Mouse (Mus musculus): ENCODE data around the gene Prpf18. TPM values are rescaled to one million over a fixed set of nuclear protein-coding genes. Genes with fewer than 3 reads are reported as not detected.

Prpf18 gene
- total RNA-seq, 2 experiments from 2014 or later: 29.5 to 35.2 TPM

DNA sequence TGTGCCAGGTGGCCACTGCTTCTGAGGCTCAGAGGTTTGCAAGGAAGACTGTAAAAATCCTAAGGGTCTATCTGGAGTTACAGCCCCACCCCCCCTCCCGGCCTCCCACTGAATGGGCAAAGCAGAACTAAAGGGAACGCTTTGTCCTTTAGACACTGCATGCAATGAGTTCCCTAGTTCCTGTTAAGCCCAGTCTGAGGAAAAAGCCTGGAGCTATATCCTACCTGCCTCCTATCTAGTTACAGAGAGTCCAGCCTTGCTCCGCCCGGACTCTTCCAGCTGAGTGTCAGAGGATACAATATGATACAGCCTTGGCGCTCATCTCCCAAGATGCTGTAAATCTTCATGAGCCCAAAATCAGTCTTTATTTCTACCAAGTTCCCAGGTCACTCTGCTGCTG, 77.7 kb downstream of the Prpf18 start:
- DNase-seq: no peak

DNA sequence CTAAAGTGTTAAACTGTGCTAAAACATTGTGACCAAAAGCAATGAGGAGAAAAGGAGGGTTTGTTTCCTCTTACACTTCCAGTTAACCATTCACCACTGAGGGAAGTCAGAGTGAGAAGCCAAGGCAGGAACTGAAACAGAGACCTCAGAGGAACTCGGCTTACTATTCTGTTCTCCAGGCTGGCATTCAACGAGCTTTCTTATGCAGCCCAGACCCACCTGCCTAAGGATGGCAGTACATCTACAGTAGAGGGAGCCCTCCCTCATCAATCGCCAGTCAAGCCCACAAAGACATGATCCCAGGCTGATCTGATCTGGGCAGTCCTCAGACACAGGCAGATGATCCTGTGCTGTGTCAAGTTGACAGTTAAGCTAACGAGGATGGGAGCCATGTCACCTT, 78.5 kb downstream of the Prpf18 start:
- no peak for DNase-seq

DNA sequence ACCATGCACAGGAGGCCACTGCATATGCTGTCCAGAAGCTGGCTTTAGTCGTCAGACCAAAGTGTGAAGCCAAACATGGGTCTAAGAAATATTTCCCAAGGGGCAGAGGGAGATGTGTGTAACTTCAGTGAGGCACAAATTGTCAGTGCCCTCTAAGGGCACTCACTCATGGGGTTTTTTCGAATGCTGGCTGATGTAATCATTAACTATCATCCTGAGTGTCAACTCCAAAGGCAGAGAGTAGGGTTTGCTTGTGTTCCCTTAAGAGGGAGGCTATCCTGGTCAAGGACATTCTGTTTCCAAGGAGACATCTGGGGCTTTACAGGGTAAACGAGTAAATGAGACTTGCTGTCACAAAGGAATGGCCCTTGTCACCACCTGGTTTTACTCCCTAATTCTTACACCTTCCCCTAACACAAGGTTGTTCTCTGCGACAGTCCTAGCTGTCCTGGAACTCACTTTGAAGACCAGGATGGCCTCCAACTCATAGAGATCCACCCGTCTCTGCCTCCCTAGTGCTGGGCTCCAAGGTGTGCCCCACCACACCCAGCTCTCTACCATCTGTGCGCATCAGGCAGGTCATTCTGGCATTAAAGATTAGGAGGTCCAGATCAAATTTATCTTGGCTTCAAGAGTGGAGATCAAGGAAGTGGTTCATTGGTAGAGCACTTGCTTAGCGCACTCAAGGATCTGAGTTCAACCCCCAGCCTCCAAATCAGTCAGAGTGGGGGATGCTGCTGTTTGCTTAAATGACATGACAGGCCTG, 79.2 kb downstream of the Prpf18 start:
- no peak for DNase-seq

Other genes starting within 250 kb of the Prpf18 start
- 1 to 10 TPM; 5.8 to 6.0 TPM for gene Bend7, start 65.7 kb upstream of the Prpf18 start, total RNA-seq (2021)
- gene Sephs1, start 229.5 kb upstream of the Prpf18 start, total RNA-seq (2021): 10 to 100 TPM; 41.7 to 42.0 TPM